Mouse (Mus musculus) erythroblast, embryonic 14.5 days (primary cell): ENCODE results near the gene C1qtnf2.

ENCODE experiments used
- GATA1 ChIP-seq: IDR thresholded peaks from 2 replicates; pipeline ENCODE4 v1.6.1; 2012; ENCODE audit warnings: low read length, inconsistent platforms, mixed read lengths
- TAL1 ChIP-seq: IDR thresholded peaks from 3 replicates; pipeline ENCODE4 v1.6.1; 2012; ENCODE audit warnings: low read length, inconsistent platforms, mixed read lengths

DNA sequence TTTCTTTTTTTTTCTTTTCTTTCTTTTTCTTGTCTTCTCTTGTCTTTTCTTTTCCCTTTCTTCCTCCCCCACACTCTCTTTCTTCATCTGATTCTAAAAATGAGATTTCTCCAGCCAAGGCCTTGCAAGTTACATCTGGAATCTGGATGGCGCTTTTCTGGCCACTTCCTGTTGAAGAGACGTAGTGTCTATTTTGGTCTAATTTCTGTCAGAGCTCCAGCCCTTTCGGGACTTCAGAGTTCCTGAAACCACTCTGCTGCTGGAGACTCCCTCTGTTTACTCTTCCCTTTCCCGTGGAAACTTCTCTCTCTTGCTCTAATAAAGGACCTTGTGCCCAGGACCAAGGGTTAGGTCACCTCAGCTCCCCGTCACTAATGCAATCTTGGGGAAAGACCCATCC is 4.0 kb upstream of the C1qtnf2 start:
- TF ChIP-seq GATA1 (no peak), TAL1 (no peak)
